Mouse (Mus musculus): Measurements from ENCODE around the gene Sept9. TPM values are rescaled to one million over a fixed set of nuclear protein-coding genes. Genes with fewer than 3 reads are reported as not detected.

The Sept9 gene
- polyA plus RNA-seq, 1 experiment = 253 TPM

DNA sequence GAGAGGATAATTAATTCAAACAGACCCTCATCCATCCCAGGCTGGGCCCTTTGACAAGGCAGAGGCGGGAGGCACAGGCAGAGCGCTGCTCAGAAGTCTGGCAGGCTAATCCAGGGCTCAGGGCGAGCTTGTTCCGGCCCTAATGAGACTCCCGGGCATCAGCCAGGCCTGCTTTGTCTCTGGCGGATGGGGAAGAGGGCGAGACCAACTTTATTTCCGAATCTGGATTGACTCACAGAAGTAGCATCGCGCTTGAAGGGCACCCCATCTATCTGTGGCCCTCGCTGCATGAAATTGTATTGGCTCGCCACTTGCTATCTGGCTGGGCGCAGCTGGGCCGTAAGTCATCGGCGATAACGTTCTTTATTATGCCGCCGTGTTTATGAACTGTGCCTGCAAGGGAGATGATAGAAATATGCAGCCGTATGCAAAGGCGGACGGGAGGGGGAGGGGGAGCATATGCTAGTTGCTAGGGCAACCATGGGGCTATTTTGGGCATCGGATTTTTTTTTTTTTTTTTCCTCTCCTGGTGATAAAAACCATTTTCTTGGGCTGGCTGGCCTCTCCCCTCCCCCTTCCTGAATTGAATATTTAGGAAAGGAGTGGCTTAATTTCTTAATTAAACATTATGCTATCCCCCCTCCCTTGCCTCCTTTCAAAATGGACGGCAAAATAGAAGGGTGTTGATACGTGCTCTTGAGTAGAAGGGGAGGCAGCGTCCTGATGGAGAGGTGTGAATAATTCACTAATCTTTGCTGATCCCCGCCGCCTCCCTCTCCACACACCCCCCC, 208.4 kb downstream of the Sept9 start:
- Histone ChIP-seq H3K4me2 (ENCODE audit: low read depth) (peak overlapping the region; percentile 68), H3K27me3 (ENCODE audit: control insufficient read depth, insufficient read depth, insufficient read length) (peaks cover 22% of the 10 kb centered on the region), H3K4me3 (no peak overlapping the region), H3ac (ENCODE audit: control insufficient read depth, insufficient read length) (no peak overlapping the region), H3K36me3 (ENCODE audit: control insufficient read depth, insufficient read depth) (no peaks in the 10 kb centered on the region), H3K79me2 (ENCODE audit: control insufficient read depth, insufficient read depth) (no peaks in the 10 kb centered on the region)
- no peak for TF ChIP-seq CEBPB (IDR thresholded peaks at IDR 0.05; ENCODE audit: insufficient read depth, poor library complexity, severe bottlenecking)
- TF ChIP-seq USF1 (IDR thresholded peaks at IDR 0.05; ENCODE audit: low read depth) = no peak
- TF ChIP-seq MYOG (IDR thresholded peaks at IDR 0.05; ENCODE audit: control insufficient read depth in 1 of 3, insufficient read depth in 1 of 3, insufficient read length in 2 of 3, low read depth in 2 of 3) = no peak
- no peak for TF ChIP-seq MYOD1 (IDR thresholded peaks at IDR 0.05; ENCODE audit: control insufficient read depth in 1 of 3, insufficient read length in 2 of 3, low read depth in 2 of 3)
- TF ChIP-seq POLR2AphosphoS2 (IDR thresholded peaks at IDR 0.05; ENCODE audit: insufficient read length, low read depth) = no peak
- no peak for TF ChIP-seq MAX (IDR thresholded peaks at IDR 0.05; ENCODE audit: low read depth)
- no peak for TF ChIP-seq E2F4 (IDR thresholded peaks at IDR 0.05; ENCODE audit: insufficient read depth)
- TF ChIP-seq REST (IDR thresholded peaks at IDR 0.05; ENCODE audit: insufficient read depth, insufficient read length) = no peak
- TF ChIP-seq TCF3 (IDR thresholded peaks at IDR 0.05; ENCODE audit: insufficient read length, low read depth) = no peak

DNA sequence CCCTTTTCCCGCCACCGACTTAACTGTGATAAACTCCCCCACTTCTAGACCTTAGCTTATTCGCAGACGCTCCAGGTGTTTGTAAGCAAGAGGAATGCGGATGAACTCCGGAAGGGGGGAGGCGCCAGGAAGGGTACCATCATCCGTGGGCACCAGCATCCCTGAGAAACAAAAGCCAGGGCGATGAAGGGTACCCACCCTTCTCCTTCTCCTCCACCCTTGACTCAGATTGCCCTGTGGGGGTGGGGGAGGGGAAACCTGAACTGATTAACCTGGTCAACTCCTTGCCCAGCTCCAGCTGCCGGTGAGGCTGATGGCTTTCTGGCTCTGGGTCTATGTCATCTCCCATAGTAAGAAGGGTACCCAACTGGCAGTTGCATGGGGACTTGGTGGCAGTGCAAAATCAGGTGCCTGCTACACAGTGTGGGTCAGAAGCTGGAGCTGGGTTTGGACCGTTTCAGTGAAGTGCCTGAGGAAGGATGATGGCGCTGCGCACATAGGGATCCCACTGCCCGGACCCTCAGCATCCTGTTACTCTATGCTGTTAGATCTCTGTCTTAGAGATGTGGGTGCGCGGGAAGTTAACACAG, 209.1 kb downstream of the Sept9 start:
- Histone ChIP-seq H3ac (ENCODE audit: control insufficient read depth, insufficient read length) (no peak overlapping the region), H3K4me2 (ENCODE audit: low read depth) (peak overlapping the region; percentile 68), H3K27me3 (ENCODE audit: control insufficient read depth, insufficient read depth, insufficient read length) (peaks cover 22% of the 10 kb centered on the region), H3K79me2 (ENCODE audit: control insufficient read depth, insufficient read depth) (no peaks in the 10 kb centered on the region), H3K36me3 (ENCODE audit: control insufficient read depth, insufficient read depth) (no peaks in the 10 kb centered on the region), H3K4me3 (no peak overlapping the region)
- no peak for TF ChIP-seq REST (IDR thresholded peaks at IDR 0.05; ENCODE audit: insufficient read depth, insufficient read length)
- TF ChIP-seq USF1 (IDR thresholded peaks at IDR 0.05; ENCODE audit: low read depth) = no peak
- no peak for TF ChIP-seq CEBPB (IDR thresholded peaks at IDR 0.05; ENCODE audit: insufficient read depth, poor library complexity, severe bottlenecking)
- TF ChIP-seq TCF12 (IDR thresholded peaks at IDR 0.05; ENCODE audit: insufficient read depth, poor library complexity, severe bottlenecking) = no peak
- TF ChIP-seq MYOG (IDR thresholded peaks at IDR 0.05; ENCODE audit: control insufficient read depth in 1 of 3, insufficient read depth in 1 of 3, insufficient read length in 2 of 3, low read depth in 2 of 3) = no peak
- no peak for TF ChIP-seq TCF3 (IDR thresholded peaks at IDR 0.05; ENCODE audit: insufficient read length, low read depth)
- TF ChIP-seq POLR2AphosphoS2 (IDR thresholded peaks at IDR 0.05; ENCODE audit: insufficient read length, low read depth) = no peak
- no peak for TF ChIP-seq MYOD1 (IDR thresholded peaks at IDR 0.05; ENCODE audit: control insufficient read depth in 1 of 3, insufficient read length in 2 of 3, low read depth in 2 of 3)
- no peak for TF ChIP-seq MAX (IDR thresholded peaks at IDR 0.05; ENCODE audit: low read depth)

DNA sequence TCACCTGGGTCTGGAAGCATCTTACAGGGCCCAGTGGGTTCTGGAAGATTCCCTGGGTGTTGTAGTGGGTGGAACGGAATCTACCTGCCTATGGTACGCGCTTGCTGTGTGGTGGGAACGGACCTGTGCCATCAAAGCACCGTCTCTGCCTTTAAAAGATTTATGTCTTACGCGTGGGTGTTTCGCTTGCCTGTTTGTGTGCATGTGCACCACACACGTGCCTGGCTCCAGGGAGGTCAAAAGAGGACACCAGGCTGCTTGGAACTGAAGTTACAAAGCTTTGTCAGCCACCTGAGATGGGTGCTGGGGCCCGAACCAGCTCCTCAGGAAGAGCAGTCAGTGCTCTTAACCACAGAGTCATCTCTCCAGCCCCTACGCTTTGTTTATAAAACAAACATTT, 209.9 kb downstream of the Sept9 start:
- no peak overlapping the region for H3K4me3 ChIP-seq
- TF ChIP-seq USF1 (IDR thresholded peaks at IDR 0.05; ENCODE audit: low read depth) (no peak), CEBPB (IDR thresholded peaks at IDR 0.05; ENCODE audit: insufficient read depth, poor library complexity, severe bottlenecking) (no peak), MAX (IDR thresholded peaks at IDR 0.05; ENCODE audit: low read depth) (no peak), MYOD1 (IDR thresholded peaks at IDR 0.05; ENCODE audit: control insufficient read depth in 1 of 3, insufficient read length in 2 of 3, low read depth in 2 of 3) (no peak), MYOG (IDR thresholded peaks at IDR 0.05; ENCODE audit: control insufficient read depth in 1 of 3, insufficient read depth in 1 of 3, insufficient read length in 2 of 3, low read depth in 2 of 3) (no peak), TCF3 (IDR thresholded peaks at IDR 0.05; ENCODE audit: insufficient read length, low read depth) (no peak), TCF12 (IDR thresholded peaks at IDR 0.05; ENCODE audit: insufficient read depth, poor library complexity, severe bottlenecking) (no peak), E2F4 (IDR thresholded peaks at IDR 0.05; ENCODE audit: insufficient read depth) (no peak), REST (IDR thresholded peaks at IDR 0.05; ENCODE audit: insufficient read depth, insufficient read length) (no peak), POLR2A (IDR thresholded peaks at IDR 0.05; ENCODE audit: insufficient read length, low read depth) (no peak), POLR2AphosphoS2 (IDR thresholded peaks at IDR 0.05; ENCODE audit: insufficient read length, low read depth) (no peak), SRF (IDR thresholded peaks at IDR 0.05; ENCODE audit: control insufficient read depth, insufficient read length, low read depth) (no peak)

DNA sequence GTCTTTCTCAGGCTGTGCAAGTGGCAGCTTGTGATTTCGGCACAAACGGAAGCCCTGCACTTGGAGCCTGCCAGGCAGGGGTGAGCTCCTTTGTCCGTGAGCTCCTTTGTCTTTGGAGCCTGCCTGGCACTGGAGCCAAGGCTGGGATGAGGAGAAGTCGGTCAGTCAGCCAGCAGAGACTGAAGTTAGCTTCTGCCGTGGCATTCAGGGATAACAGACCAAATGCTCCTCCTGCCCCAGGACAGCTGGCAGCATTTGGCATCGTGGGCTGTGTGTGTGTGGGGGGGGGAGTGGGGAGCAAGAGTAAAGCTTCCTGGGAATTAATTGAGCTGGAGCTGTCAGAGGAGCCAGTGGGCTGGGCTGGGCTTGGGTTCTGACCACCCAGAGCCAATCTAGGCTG, 210.6 kb downstream of the Sept9 start:
- Histone ChIP-seq H3ac (ENCODE audit: control insufficient read depth, insufficient read length) (no peak overlapping the region), H3K36me3 (ENCODE audit: control insufficient read depth, insufficient read depth) (no peaks in the 10 kb centered on the region), H3K27me3 (ENCODE audit: control insufficient read depth, insufficient read depth, insufficient read length) (peaks cover 14% of the 10 kb centered on the region), H3K4me2 (ENCODE audit: low read depth) (no peak overlapping the region), H3K4me3 (no peak overlapping the region), H3K79me2 (ENCODE audit: control insufficient read depth, insufficient read depth) (no peaks in the 10 kb centered on the region)
- TF ChIP-seq TCF12 (IDR thresholded peaks at IDR 0.05; ENCODE audit: insufficient read depth, poor library complexity, severe bottlenecking) (peak; percentile 25), REST (IDR thresholded peaks at IDR 0.05; ENCODE audit: insufficient read depth, insufficient read length) (no peak), E2F4 (IDR thresholded peaks at IDR 0.05; ENCODE audit: insufficient read depth) (no peak), MYOD1 (IDR thresholded peaks at IDR 0.05; ENCODE audit: control insufficient read depth in 1 of 3, insufficient read length in 2 of 3, low read depth in 2 of 3) (peak in 2 of 3 experiments; percentile 80 to 83), MYOG (IDR thresholded peaks at IDR 0.05; ENCODE audit: control insufficient read depth in 1 of 3, insufficient read depth in 1 of 3, insufficient read length in 2 of 3, low read depth in 2 of 3) (peak; percentile 59 to 92 (median 89)), CEBPB (IDR thresholded peaks at IDR 0.05; ENCODE audit: insufficient read depth, poor library complexity, severe bottlenecking) (no peak)

More for the DNA sequence above, 209.9 kb downstream of the Sept9 start:
- Histone ChIP-seq H3ac (ENCODE audit: control insufficient read depth, insufficient read length) (no peak overlapping the region), H3K27me3 (ENCODE audit: control insufficient read depth, insufficient read depth, insufficient read length) (peaks cover 15% of the 10 kb centered on the region), H3K79me2 (ENCODE audit: control insufficient read depth, insufficient read depth) (no peaks in the 10 kb centered on the region), H3K36me3 (ENCODE audit: control insufficient read depth, insufficient read depth) (no peaks in the 10 kb centered on the region), H3K4me2 (ENCODE audit: low read depth) (no peak overlapping the region)
